Mouse (Mus musculus) spleen, adult 2 months (tissue): ENCODE measurements around the gene Pnpla3. TPM values are rescaled to one million over a fixed set of nuclear protein-coding genes. Genes with fewer than 3 reads are reported as not detected.
A peak's percentile ranks its signal among the peaks of the same experiment; 100 is the strongest.

Experiments used
- DNase-seq, 2 experiments: peaks; one replicate each; pipeline versions ENCODE4 v3.0.0 to v3.0.0-alpha.2; 2012 to 2021; ENCODE audit warnings: low spot score in 2 of 2, low read depth in 1 of 2
- H3K27ac ChIP-seq: fragments of 200-500 bp; 2 replicates; pipeline ENCODE4 v1.5.1; 2012; ENCODE audit warnings: low read length, inconsistent platforms; ENCODE audit not compliant: insufficient read depth
- H3K27me3 ChIP-seq: fragments of 200-500 bp; 2 replicates; pipeline ENCODE4 v1.6.1; 2012; ENCODE audit warnings: mild to moderate bottlenecking, moderate library complexity, low read length, inconsistent platforms; ENCODE audit not compliant: control insufficient read depth, insufficient read depth
- H3K36me3 ChIP-seq: fragments of 200-500 bp; 2 replicates; pipeline ENCODE4 v1.6.1; 2012; ENCODE audit warnings: mild to moderate bottlenecking, low read length, inconsistent platforms; ENCODE audit not compliant: control insufficient read depth, insufficient read depth
- H3K4me1 ChIP-seq: fragments of 200-500 bp; 2 replicates; pipeline ENCODE4 v1.6.1; 2011; ENCODE audit warnings: inconsistent platforms; ENCODE audit not compliant: control insufficient read depth, insufficient read depth, insufficient read length
- H3K4me3 ChIP-seq: fragments of 200-500 bp; 2 replicates; pipeline ENCODE4 v1.5.1; 2011; ENCODE audit warnings: mild to moderate bottlenecking, inconsistent platforms; ENCODE audit not compliant: insufficient read depth, insufficient read length; ENCODE audit errors: extremely low read depth
- CTCF ChIP-seq: fragments of 200-500 bp; IDR thresholded peaks from 2 replicates; pipeline ENCODE4 v1.5.1; 2011; ENCODE audit warnings: mild to moderate bottlenecking, inconsistent platforms; ENCODE audit not compliant: insufficient read depth, insufficient read length, insufficient replicate concordance; ENCODE audit errors: extremely low read depth
- POLR2A ChIP-seq: fragments of 200-500 bp; IDR thresholded peaks from 2 replicates; pipeline ENCODE4 v1.6.1; 2011; ENCODE audit warnings: low read depth, low read length, inconsistent platforms
- WGBS: fragments of 180-500 bp; shearing (Covaris S2); methylation state at CpG from one replicate; pipeline ENCODE4 v1.1.7; 2018; 5-methylcytosine and 5-hydroxymethylcytosine counted together
- polyA plus RNA-seq: library from polyadenylated mRNA; depleted of rRNA; stranded (reverse); fragments of >200 nt; gene quantifications from 2 replicates; pipeline ENCODE4 v1.2.3, GENCODE M21; 2012

Pnpla3 gene
- polyA plus RNA-seq, 1 experiment: 1.8 TPM

- H3K4me1 ChIP-seq: peaks cover 3% of the 10 kb centered on the region; the same call in 1 of the 2 replicates
- DNase-seq: no peak
- WGBS: 95% methylated on average over 13 of the region's 13 CpGs
- H3K4me3 ChIP-seq: no peak overlapping the region
- no peaks in the 10 kb centered on the region for H3K27me3 ChIP-seq
- TF ChIP-seq POLR2A (no peak), CTCF (no peak)
- no peak overlapping the region for H3K27ac ChIP-seq
- peaks cover 37% of the 10 kb centered on the region for H3K36me3 ChIP-seq
These were observed 43.3 kb downstream of the Pnpla3 start for GRCm38 (mm10) chr15:84210941-84211340.

- TF ChIP-seq CTCF: no peak
- no peak for TF ChIP-seq POLR2A
- Histone ChIP-seq H3K4me1 (peaks cover 3% of the 10 kb centered on the region; the same call in 1 of the 2 replicates), H3K36me3 (peaks cover 32% of the 10 kb centered on the region), H3K27ac (no peak overlapping the region), H3K4me3 (no peak overlapping the region), H3K27me3 (no peaks in the 10 kb centered on the region)
- 82% methylated on average over 4 of the region's 4 CpGs for WGBS
- no peak for DNase-seq
These were observed 43.9 kb downstream of the Pnpla3 start for GRCm38 (mm10) chr15:84211564-84211963.

GRCm38 (mm10) chr15:84212031-84212755 lies 44.6 kb downstream of the Pnpla3 start:
- no peak overlapping the region for H3K27ac ChIP-seq

GRCm38 (mm10) chr15:84212756-84213105 lies 45.1 kb downstream of the Pnpla3 start:
- H3K36me3 ChIP-seq: peaks cover 28% of the 10 kb centered on the region

More at GRCm38 (mm10) chr15:84212031-84212755, 44.6 kb downstream of the Pnpla3 start:
- 21% methylated on average over 6 of the region's 6 CpGs for WGBS
- Histone ChIP-seq H3K4me3 (no peak overlapping the region), H3K36me3 (peaks cover 29% of the 10 kb centered on the region), H3K27me3 (no peaks in the 10 kb centered on the region), H3K4me1 (peaks cover 3% of the 10 kb centered on the region; the same call in 1 of the 2 replicates)
- peak; percentile 51 to 77 for DNase-seq
- TF ChIP-seq POLR2A: no peak
- peak; percentile 94; the same call in 1 of the 2 replicates for TF ChIP-seq CTCF

GRCm38 (mm10) chr15:84213162-84213739 lies 45.6 kb downstream of the Pnpla3 start:
- no peak for TF ChIP-seq CTCF
- no peak for TF ChIP-seq POLR2A
- DNase-seq: no peak
- peaks cover 26% of the 10 kb centered on the region for H3K36me3 ChIP-seq
- WGBS: 54% methylated on average over 6 of the region's 6 CpGs
- peaks cover 5% of the 10 kb centered on the region; the same call in 1 of the 2 replicates for H3K4me1 ChIP-seq
- H3K27ac ChIP-seq: no peak overlapping the region
- H3K4me3 ChIP-seq: no peak overlapping the region
- no peaks in the 10 kb centered on the region for H3K27me3 ChIP-seq

More at GRCm38 (mm10) chr15:84212756-84213105, 45.1 kb downstream of the Pnpla3 start:
- no peak overlapping the region for H3K4me3 ChIP-seq
- TF ChIP-seq CTCF (no peak), POLR2A (no peak)
- DNase-seq: no peak
- WGBS: 57% methylated on average over 2 of the region's 2 CpGs
- no peaks in the 10 kb centered on the region for H3K27me3 ChIP-seq
- H3K27ac ChIP-seq: no peak overlapping the region
- H3K4me1 ChIP-seq: peaks cover 3% of the 10 kb centered on the region; the same call in 1 of the 2 replicates

GRCm38 (mm10) chr15:84214476-84214875 lies 46.8 kb downstream of the Pnpla3 start:
- WGBS: 94% methylated on average over 7 of the region's 7 CpGs
- Histone ChIP-seq H3K4me1 (peaks cover 8% of the 10 kb centered on the region; the same call in 1 of the 2 replicates), H3K36me3 (peaks cover 20% of the 10 kb centered on the region), H3K4me3 (no peak overlapping the region), H3K27ac (no peak overlapping the region), H3K27me3 (no peaks in the 10 kb centered on the region)
- no peak for DNase-seq
- TF ChIP-seq CTCF: no peak
- no peak for TF ChIP-seq POLR2A

GRCm38 (mm10) chr15:84215273-84215672 lies 47.6 kb downstream of the Pnpla3 start:
- 97% methylated on average over 2 of the region's 2 CpGs for WGBS
- DNase-seq: no peak
- Histone ChIP-seq H3K36me3 (peaks cover 14% of the 10 kb centered on the region), H3K4me3 (no peak overlapping the region), H3K27me3 (no peaks in the 10 kb centered on the region), H3K4me1 (peaks cover 8% of the 10 kb centered on the region; the same call in 1 of the 2 replicates), H3K27ac (no peak overlapping the region)
- TF ChIP-seq CTCF (no peak), POLR2A (no peak)
